Mouse (Mus musculus) urinary bladder, postnatal 14 days (tissue): ENCODE data around the gene BC030499.
"Not testable (repeated sequence)": the region's sequence is repeated elsewhere in the genome, so short reads cannot be mapped to it uniquely, and the experiment has no call there.

Source experiments
- DNase-seq: peaks from one replicate; pipeline ENCODE4 v3.0.0; 2021; ENCODE audit warnings: low spot score

BC030499 gene

GRCm38 (mm10) chr11:78290654-78291053 is at the start of gene BC030499:
Gene BC030499, plus strand, starts transcription at chr11:78290841.
- no peak for DNase-seq

- DNase-seq: no peak
These were observed 45.4 kb upstream of the BC030499 start for GRCm38 (mm10) chr11:78245261-78245626.

- DNase-seq: peak; percentile 91
These were observed 44.9 kb upstream of the BC030499 start, which contains the start of the genes Sdf2 and Supt6 for GRCm38 (mm10) chr11:78245627-78246317. Gene Sdf2, plus strand, starts transcription at chr11:78245746. Gene Supt6, minus strand, starts transcription at chr11:78245987.

- no peak for DNase-seq
These were observed 44.2 kb upstream of the BC030499 start for GRCm38 (mm10) chr11:78246318-78247011.

- DNase-seq: no peak
These were observed 43.7 kb upstream of the BC030499 start for GRCm38 (mm10) chr11:78247012-78247348.

GRCm38 (mm10) chr11:78247727-78248140 is 42.9 kb upstream of the BC030499 start:
- no peak for DNase-seq

- DNase-seq: no peak
These were observed 34.0 kb upstream of the BC030499 start for GRCm38 (mm10) chr11:78256618-78257017.

- DNase-seq: no peak
These were observed 30.0 kb upstream of the BC030499 start for GRCm38 (mm10) chr11:78260489-78261258.

GRCm38 (mm10) chr11:78261380-78262352 is 29.0 kb upstream of the BC030499 start, which contains the start of gene 2610507B11Rik:
Gene 2610507B11Rik, plus strand, starts transcription at chr11:78261752.
- DNase-seq: peak; percentile 94

GRCm38 (mm10) chr11:78262550-78262949 is 28.1 kb upstream of the BC030499 start:
- peak; percentile 53 for DNase-seq

GRCm38 (mm10) chr11:78265571-78265970 is 25.1 kb upstream of the BC030499 start:
- DNase-seq: no peak

- DNase-seq: no peak
These were observed 18.7 kb upstream of the BC030499 start for GRCm38 (mm10) chr11:78271986-78272385.

GRCm38 (mm10) chr11:78275596-78275995 is 15.0 kb upstream of the BC030499 start:
- no peak for DNase-seq

- not testable (repeated sequence) for DNase-seq
These were observed 14.5 kb upstream of the BC030499 start for GRCm38 (mm10) chr11:78276169-78276568.

- no peak for DNase-seq
These were observed 11.8 kb upstream of the BC030499 start for GRCm38 (mm10) chr11:78278853-78279252.

GRCm38 (mm10) chr11:78279586-78279985 is 11.1 kb upstream of the BC030499 start:
- no peak for DNase-seq

- DNase-seq: no peak
These were observed 1.4 kb upstream of the BC030499 start for GRCm38 (mm10) chr11:78289146-78289763.

- no peak for DNase-seq
These were observed 3.9 kb downstream of the BC030499 start for GRCm38 (mm10) chr11:78294585-78294984.

- DNase-seq: no peak
These were observed 10.3 kb downstream of the BC030499 start for GRCm38 (mm10) chr11:78300917-78301316.

GRCm38 (mm10) chr11:78301357-78302084 is 10.9 kb downstream of the BC030499 start, which contains the start of gene Spag5:
Gene Spag5, plus strand, starts transcription at chr11:78301529.
- peak; percentile 89 for DNase-seq
